Mouse (Mus musculus) kidney, embryonic 16.5 days (tissue): ENCODE measurements around the gene Rhob. TPM values are rescaled to one million over a fixed set of nuclear protein-coding genes. Genes with fewer than 3 reads are reported as not detected.

Source experiments
- ATAC-seq: fragments of 200-750 bp; cut with Nextera tagmentation; 2 replicates; pipeline ENCODE4 v1.8.0; 2017; ENCODE audit warnings: moderate TSS enrichment; ENCODE audit not compliant: low FRiP score, low TSS enrichment
- H3K27ac ChIP-seq: fragments of 300-500 bp; sonication (generic); 2 replicates; pipeline ENCODE4 v1.5.1; 2014; ENCODE audit warnings: low read length
- H3K27me3 ChIP-seq: fragments of 300-500 bp; sonication (generic); 2 replicates; pipeline ENCODE4 v1.6.1; 2014; ENCODE audit warnings: low read length, control low read depth, mixed read lengths; ENCODE audit not compliant: insufficient read depth
- H3K36me3 ChIP-seq: fragments of 300-500 bp; sonication (generic); 2 replicates; pipeline ENCODE4 v1.6.1; 2014; ENCODE audit warnings: low read length, control low read depth, mixed read lengths; ENCODE audit not compliant: insufficient read depth
- H3K4me1 ChIP-seq: fragments of 300-500 bp; sonication (generic); 2 replicates; pipeline ENCODE4 v1.6.1; 2014; ENCODE audit warnings: low read length, control low read depth, mixed read lengths; ENCODE audit not compliant: insufficient read depth
- H3K4me2 ChIP-seq: fragments of 300-500 bp; sonication (generic); replicated peaks from 2 replicates; pipeline ENCODE4 v1.6.1; 2014; ENCODE audit warnings: low read depth, low read length
- H3K4me3 ChIP-seq: fragments of 300-500 bp; sonication (generic); 2 replicates; pipeline ENCODE4 v1.5.1; 2014; ENCODE audit warnings: mild to moderate bottlenecking, low read length
- H3K9ac ChIP-seq: fragments of 300-500 bp; sonication (generic); replicated peaks from 2 replicates; pipeline ENCODE4 v1.6.1; 2014; ENCODE audit warnings: low read length
- H3K9me3 ChIP-seq: fragments of 300-500 bp; sonication (generic); 2 replicates; pipeline ENCODE4 v1.6.1; 2016; ENCODE audit warnings: low read length, control low read depth
- WGBS: fragments of 180-500 bp; shearing (Covaris S2); extraction: QIAGEN DNeasy Blood & Tissue Kit; methylation state at CpG from one replicate; pipeline ENCODE4 v1.1.7; 2014; 5-methylcytosine and 5-hydroxymethylcytosine counted together
- polyA plus RNA-seq: library from polyadenylated mRNA; unstranded; fragments of >200 nt; fragmentation: Nextera tagmentation; extraction: Ambion mirVana; gene quantifications from 2 replicates; pipeline ENCODE4 v1.2.1, GENCODE M21; 2015

The Rhob gene
- polyA plus RNA-seq, 1 experiment from 2014 or later, result 39.8 TPM

GRCm38 (mm10) chr12:8527770-8528169 is 28.0 kb upstream of the Rhob start:
- no peak overlapping the region for H3K4me3 ChIP-seq
- H3K4me2 ChIP-seq, result no peak overlapping the region
- no peak overlapping the region for H3K27ac ChIP-seq
- ATAC-seq, result no peak
- H3K4me1 ChIP-seq, result no peaks in the 10 kb centered on the region
- WGBS, result 75% methylated on average over 5 of the region's 5 CpGs
- H3K9me3 ChIP-seq, result no peaks in the 10 kb centered on the region
- no peaks in the 10 kb centered on the region for H3K27me3 ChIP-seq
- no peaks in the 10 kb centered on the region for H3K36me3 ChIP-seq
- no peak overlapping the region for H3K9ac ChIP-seq

GRCm38 (mm10) chr12:8527175-8527574 is 27.4 kb upstream of the Rhob start:
- Histone ChIP-seq H3K27ac (no peak overlapping the region), H3K27me3 (no peaks in the 10 kb centered on the region), H3K9me3 (no peaks in the 10 kb centered on the region), H3K4me2 (no peak overlapping the region), H3K36me3 (no peaks in the 10 kb centered on the region), H3K9ac (no peak overlapping the region), H3K4me3 (no peak overlapping the region), H3K4me1 (no peaks in the 10 kb centered on the region)
- 88% methylated on average over 1 of the region's 1 CpGs for WGBS
- ATAC-seq, result no peak

- Histone ChIP-seq H3K4me1 (peaks cover 15% of the 10 kb centered on the region), H3K27me3 (no peaks in the 10 kb centered on the region), H3K4me2 (no peak overlapping the region), H3K9me3 (no peaks in the 10 kb centered on the region), H3K36me3 (no peaks in the 10 kb centered on the region), H3K27ac (no peak overlapping the region), H3K9ac (no peak overlapping the region), H3K4me3 (no peak overlapping the region)
- ATAC-seq, result no peak
- 44% methylated on average over 5 of the region's 5 CpGs for WGBS
Measured at GRCm38 (mm10) chr12:8524062-8524461, 24.3 kb upstream of the Rhob start.

- no peak for ATAC-seq
- Histone ChIP-seq H3K4me3 (no peak overlapping the region), H3K36me3 (no peaks in the 10 kb centered on the region), H3K27ac (no peak overlapping the region), H3K4me1 (peaks cover 15% of the 10 kb centered on the region), H3K4me2 (no peak overlapping the region), H3K27me3 (no peaks in the 10 kb centered on the region), H3K9ac (no peak overlapping the region), H3K9me3 (no peaks in the 10 kb centered on the region)
- 73% methylated on average over 2 of the region's 2 CpGs for WGBS
Measured at GRCm38 (mm10) chr12:8522711-8523110, 22.9 kb upstream of the Rhob start.

- H3K27me3 ChIP-seq, result no peaks in the 10 kb centered on the region
- no peaks in the 10 kb centered on the region for H3K9me3 ChIP-seq
- H3K4me1 ChIP-seq, result peaks cover 15% of the 10 kb centered on the region
- 51% methylated on average over 11 of the region's 12 CpGs for WGBS
- H3K36me3 ChIP-seq, result no peaks in the 10 kb centered on the region
- H3K4me2 ChIP-seq, result no peak overlapping the region
- H3K4me3 ChIP-seq, result no peak overlapping the region
- no peak overlapping the region for H3K27ac ChIP-seq
- ATAC-seq, result peak; percentile 67; the same call in 1 of the 2 replicates
- H3K9ac ChIP-seq, result no peak overlapping the region
Measured at GRCm38 (mm10) chr12:8521375-8522047, 21.7 kb upstream of the Rhob start.

- 58% methylated on average over 12 of the region's 12 CpGs for WGBS
- no peaks in the 10 kb centered on the region for H3K9me3 ChIP-seq
- no peak for ATAC-seq
- no peak overlapping the region for H3K27ac ChIP-seq
- no peaks in the 10 kb centered on the region for H3K36me3 ChIP-seq
- H3K4me3 ChIP-seq, result no peak overlapping the region
- peaks cover 15% of the 10 kb centered on the region for H3K4me1 ChIP-seq
- no peak overlapping the region for H3K9ac ChIP-seq
- H3K27me3 ChIP-seq, result no peaks in the 10 kb centered on the region
- no peak overlapping the region for H3K4me2 ChIP-seq
Measured at GRCm38 (mm10) chr12:8519431-8520160, 19.8 kb upstream of the Rhob start.

GRCm38 (mm10) chr12:8511037-8511882 is 11.5 kb upstream of the Rhob start:
- Histone ChIP-seq H3K9me3 (no peaks in the 10 kb centered on the region), H3K4me3 (no peak overlapping the region), H3K36me3 (no peaks in the 10 kb centered on the region), H3K9ac (no peak overlapping the region), H3K27ac (no peak overlapping the region), H3K4me2 (peak overlapping the region; percentile 26), H3K27me3 (no peaks in the 10 kb centered on the region), H3K4me1 (peaks cover 14% of the 10 kb centered on the region)
- ATAC-seq, result peak; percentile 84
- 33% methylated on average over 18 of the region's 18 CpGs for WGBS

- Histone ChIP-seq H3K36me3 (no peaks in the 10 kb centered on the region), H3K4me1 (peaks cover 14% of the 10 kb centered on the region), H3K27ac (no peak overlapping the region), H3K4me3 (no peak overlapping the region), H3K4me2 (no peak overlapping the region), H3K9me3 (no peaks in the 10 kb centered on the region), H3K9ac (no peak overlapping the region), H3K27me3 (no peaks in the 10 kb centered on the region)
- WGBS, result 54% methylated on average over 6 of the region's 6 CpGs
- no peak for ATAC-seq
Measured at GRCm38 (mm10) chr12:8510317-8510988, 10.6 kb upstream of the Rhob start.

GRCm38 (mm10) chr12:8509693-8510092 is 9.9 kb upstream of the Rhob start:
- no peaks in the 10 kb centered on the region for H3K36me3 ChIP-seq
- WGBS, result 62% methylated on average over 5 of the region's 5 CpGs
- no peak overlapping the region for H3K9ac ChIP-seq
- peaks cover 14% of the 10 kb centered on the region for H3K4me1 ChIP-seq
- H3K4me3 ChIP-seq, result no peak overlapping the region
- H3K27me3 ChIP-seq, result no peaks in the 10 kb centered on the region
- no peak overlapping the region for H3K4me2 ChIP-seq
- no peak for ATAC-seq
- H3K9me3 ChIP-seq, result no peaks in the 10 kb centered on the region
- no peak overlapping the region for H3K27ac ChIP-seq
